Mouse (Mus musculus): ENCODE results near the gene Polr3c. TPM values are rescaled to one million over a fixed set of nuclear protein-coding genes. Genes with fewer than 3 reads are reported as not detected.
"Not testable (repeated sequence)": the region's sequence is repeated elsewhere in the genome, so short reads cannot be mapped to it uniquely, and the experiment has no call there.

Gene Polr3c
- polyA plus RNA-seq, 1 experiment from 2014 or later = 38.2 TPM

DNA sequence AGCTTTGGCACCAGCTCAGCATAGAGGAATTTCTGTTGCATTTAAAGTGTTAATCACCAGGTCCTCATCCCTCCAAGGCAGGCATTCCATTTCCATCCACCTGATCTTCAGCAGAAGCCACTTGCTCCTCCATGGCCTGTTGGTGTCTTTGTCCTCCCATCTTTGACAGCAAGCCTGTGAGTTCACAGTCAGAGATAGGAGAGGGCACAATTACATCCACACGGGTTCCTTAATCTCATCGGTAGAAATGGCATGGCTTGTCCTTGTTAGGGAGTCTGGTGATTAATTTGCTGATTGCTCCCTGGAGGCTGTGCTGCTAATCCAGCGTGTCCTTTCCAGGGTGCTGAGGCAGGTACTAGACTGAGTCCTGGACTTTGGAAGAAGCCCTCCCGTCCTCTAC is 53.9 kb downstream of the Polr3c start:
- H3K4me2 ChIP-seq = no peak overlapping the region
- H3K27me3 ChIP-seq = no peaks in the 10 kb centered on the region
- H3K9me3 ChIP-seq = no peaks in the 10 kb centered on the region
- WGBS = 65% methylated on average over 4 of the region's 4 CpGs
- no peak overlapping the region for H3K4me3 ChIP-seq
- no peak overlapping the region for H3K9ac ChIP-seq
- peaks cover 7% of the 10 kb centered on the region; the same call in 1 of the 2 replicates for H3K4me1 ChIP-seq
- no peaks in the 10 kb centered on the region for H3K36me3 ChIP-seq
- ATAC-seq (ENCODE audit: borderline replicate concordance, extremely low read depth, low FRiP score, low TSS enrichment) = no peak
- no peak overlapping the region for H3K27ac ChIP-seq

DNA sequence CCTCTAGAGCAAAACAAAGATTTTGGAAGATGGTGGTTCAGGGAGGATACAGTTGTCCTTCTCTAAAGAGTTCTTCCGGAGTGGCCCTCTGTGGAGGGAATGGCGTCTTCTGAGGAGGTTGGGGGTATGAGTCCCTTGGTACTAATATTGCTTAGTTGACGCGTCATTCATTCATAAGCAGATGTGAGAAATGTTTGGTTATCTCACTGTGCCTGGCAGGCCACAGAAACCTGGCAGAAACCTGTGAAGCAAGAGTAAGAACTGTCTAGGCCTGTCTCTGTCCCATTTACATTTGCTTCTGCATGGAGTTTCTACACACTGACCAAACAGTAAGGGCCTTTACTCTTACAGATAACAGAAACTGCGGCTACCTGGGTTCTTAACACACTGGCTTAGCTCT is 55.9 kb downstream of the Polr3c start:
- no peaks in the 10 kb centered on the region for H3K27me3 ChIP-seq
- no peak overlapping the region for H3K27ac ChIP-seq
- no peak for ATAC-seq (ENCODE audit: borderline replicate concordance, extremely low read depth, low FRiP score, low TSS enrichment)
- peaks cover 7% of the 10 kb centered on the region; the same call in 1 of the 2 replicates for H3K4me1 ChIP-seq
- H3K9ac ChIP-seq = no peak overlapping the region
- H3K4me3 ChIP-seq = no peak overlapping the region
- H3K36me3 ChIP-seq = no peaks in the 10 kb centered on the region
- 93% methylated on average over 5 of the region's 5 CpGs for WGBS
- no peaks in the 10 kb centered on the region for H3K9me3 ChIP-seq
- no peak overlapping the region for H3K4me2 ChIP-seq

DNA sequence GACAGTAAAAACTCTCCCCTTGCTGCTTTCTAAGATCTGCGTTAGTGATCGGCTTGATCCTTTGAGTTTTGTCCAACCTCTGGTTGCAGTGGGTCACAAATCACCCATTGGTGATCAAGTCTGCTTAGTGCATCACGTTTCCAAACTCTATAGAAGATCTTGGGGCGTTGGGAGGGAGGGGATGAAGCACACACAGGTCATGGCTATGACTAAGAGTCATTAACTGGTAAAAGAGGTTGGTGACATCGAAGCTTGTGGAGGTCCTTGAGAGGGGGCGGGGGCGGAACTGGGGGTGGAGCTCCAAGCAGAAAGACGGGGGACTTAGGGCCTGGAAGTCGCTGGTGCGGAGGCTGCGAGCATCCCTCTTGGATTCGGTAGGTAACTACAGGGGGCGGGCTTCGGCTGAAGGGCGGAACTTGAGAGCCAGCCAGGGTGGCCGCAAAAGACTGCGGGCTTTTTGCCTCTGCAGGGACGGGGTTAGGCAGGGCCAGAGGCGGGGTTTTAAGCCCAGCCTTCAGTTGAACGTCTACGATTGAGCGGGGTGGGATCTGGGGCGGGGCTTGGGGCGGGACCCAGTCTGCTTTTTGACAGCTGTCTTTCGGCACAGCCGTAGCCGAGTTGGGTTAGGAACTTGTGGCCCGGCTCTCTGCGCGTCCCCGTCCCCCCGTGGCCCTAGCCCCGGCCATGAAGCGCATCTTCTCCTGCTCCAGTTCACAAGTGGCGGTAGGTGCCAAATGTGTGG is 57.5 kb downstream of the Polr3c start, which contains the start of gene Ankrd35:
Gene Ankrd35 (plus strand): TSS at position 405 of the 742 bp plus-strand sequence.
- H3K9ac ChIP-seq = peak within 1 kb of the TSS; percentile 16; the same call in 1 of the 2 replicates
- WGBS = 4% methylated on average over 35 of the region's 35 CpGs
- H3K27me3 ChIP-seq = no peaks in the 10 kb centered on the region
- H3K36me3 ChIP-seq = no peaks in the 10 kb centered on the region
- H3K4me2 ChIP-seq = peak within 1 kb of the TSS; percentile 89
- no peak within 1 kb of the TSS for H3K27ac ChIP-seq
- H3K4me1 ChIP-seq = peaks cover 7% of the 10 kb centered on the region; the same call in 1 of the 2 replicates
- H3K4me3 ChIP-seq = peak within 1 kb of the TSS; percentile 43
- peak; percentile 97 for ATAC-seq (ENCODE audit: borderline replicate concordance, extremely low read depth, low FRiP score, low TSS enrichment)
- no peaks in the 10 kb centered on the region for H3K9me3 ChIP-seq

DNA sequence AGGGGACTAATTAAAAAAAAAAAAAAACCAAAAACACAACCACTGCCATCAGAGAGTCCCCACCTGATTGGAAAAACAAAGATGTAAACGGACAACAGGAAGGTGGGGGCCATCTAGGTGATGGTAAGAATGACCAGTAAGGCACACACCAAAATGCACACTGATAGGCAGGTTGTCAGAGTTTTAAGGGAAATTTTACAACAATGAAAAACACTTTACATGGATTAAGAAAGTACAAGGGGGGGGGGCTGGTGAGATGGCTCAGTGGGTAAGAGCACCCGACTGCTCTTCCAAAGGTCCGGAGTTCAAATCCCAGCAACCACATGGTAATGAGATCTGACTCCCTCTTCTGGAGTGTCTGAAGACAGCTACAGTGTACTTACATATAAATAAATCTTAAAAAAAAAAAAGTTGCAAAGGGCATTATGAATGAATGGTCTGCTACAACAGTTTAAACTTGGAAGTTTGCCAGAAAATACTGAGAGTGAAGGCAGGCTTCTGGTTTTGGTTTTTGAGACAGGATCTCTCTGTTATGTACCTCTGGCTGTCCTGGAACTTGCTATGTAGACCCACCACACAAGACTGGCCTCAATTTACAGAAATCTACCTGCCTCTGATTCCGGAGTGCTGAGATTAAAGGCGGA is 58.9 kb downstream of the Polr3c start:
- no peaks in the 10 kb centered on the region for H3K9me3 ChIP-seq
- peaks cover 15% of the 10 kb centered on the region for H3K4me1 ChIP-seq
- H3K36me3 ChIP-seq = no peaks in the 10 kb centered on the region
- no peak for ATAC-seq (ENCODE audit: borderline replicate concordance, extremely low read depth, low FRiP score, low TSS enrichment)
- H3K4me3 ChIP-seq = no peak overlapping the region
- no peak overlapping the region for H3K27ac ChIP-seq
- WGBS = 88% methylated on average over 5 of the region's 5 CpGs
- no peak overlapping the region for H3K9ac ChIP-seq
- no peaks in the 10 kb centered on the region for H3K27me3 ChIP-seq
- no peak overlapping the region for H3K4me2 ChIP-seq

DNA sequence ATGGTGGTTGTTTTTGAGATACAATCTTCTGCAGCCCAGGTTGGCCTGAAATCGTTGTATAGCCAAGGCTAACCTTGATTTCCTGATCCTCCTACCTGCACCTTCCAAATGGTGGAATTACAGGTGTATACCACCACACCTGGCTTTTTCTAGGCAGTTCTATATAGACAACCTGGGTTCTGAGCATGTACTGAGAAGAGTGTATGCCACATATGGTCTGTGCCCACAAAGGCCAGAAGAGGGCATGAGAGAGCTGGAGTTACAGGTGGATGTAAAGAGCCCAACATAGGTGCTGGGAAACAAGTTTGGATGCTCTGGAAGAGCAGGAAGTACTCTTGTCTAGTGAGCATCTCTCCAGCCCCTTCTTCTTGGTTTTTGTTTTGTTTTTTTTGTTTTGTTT is 60.1 kb downstream of the Polr3c start:
- H3K4me1 ChIP-seq = peaks cover 24% of the 10 kb centered on the region
- H3K36me3 ChIP-seq = no peaks in the 10 kb centered on the region
- ATAC-seq (ENCODE audit: borderline replicate concordance, extremely low read depth, low FRiP score, low TSS enrichment) = no peak
- H3K4me2 ChIP-seq = no peak overlapping the region
- 29% methylated on average over 1 of the region's 1 CpGs for WGBS
- no peak overlapping the region for H3K27ac ChIP-seq
- H3K4me3 ChIP-seq = no peak overlapping the region
- no peaks in the 10 kb centered on the region for H3K9me3 ChIP-seq
- H3K9ac ChIP-seq = no peak overlapping the region
- no peaks in the 10 kb centered on the region for H3K27me3 ChIP-seq

DNA sequence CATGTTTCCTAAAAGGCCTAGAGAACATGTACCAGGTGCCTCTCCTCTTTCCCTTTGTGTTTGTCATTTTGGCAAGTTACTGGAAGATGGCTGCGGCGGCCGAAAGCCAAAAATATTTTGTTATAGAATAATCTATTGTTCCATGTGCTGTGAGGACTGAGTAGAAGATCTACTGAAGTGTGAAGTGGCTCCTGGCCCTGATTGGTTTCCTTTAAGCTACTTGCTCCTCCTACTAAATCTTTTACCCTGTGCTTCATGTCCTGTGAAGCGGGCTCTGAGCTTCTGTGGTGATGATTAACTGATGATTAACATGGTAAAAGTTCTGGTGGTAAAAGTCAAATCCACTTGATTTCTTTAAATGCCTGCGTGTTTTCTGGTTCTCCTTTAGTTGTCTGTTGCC is 60.5 kb downstream of the Polr3c start:
- no peak for ATAC-seq (ENCODE audit: borderline replicate concordance, extremely low read depth, low FRiP score, low TSS enrichment)

DNA sequence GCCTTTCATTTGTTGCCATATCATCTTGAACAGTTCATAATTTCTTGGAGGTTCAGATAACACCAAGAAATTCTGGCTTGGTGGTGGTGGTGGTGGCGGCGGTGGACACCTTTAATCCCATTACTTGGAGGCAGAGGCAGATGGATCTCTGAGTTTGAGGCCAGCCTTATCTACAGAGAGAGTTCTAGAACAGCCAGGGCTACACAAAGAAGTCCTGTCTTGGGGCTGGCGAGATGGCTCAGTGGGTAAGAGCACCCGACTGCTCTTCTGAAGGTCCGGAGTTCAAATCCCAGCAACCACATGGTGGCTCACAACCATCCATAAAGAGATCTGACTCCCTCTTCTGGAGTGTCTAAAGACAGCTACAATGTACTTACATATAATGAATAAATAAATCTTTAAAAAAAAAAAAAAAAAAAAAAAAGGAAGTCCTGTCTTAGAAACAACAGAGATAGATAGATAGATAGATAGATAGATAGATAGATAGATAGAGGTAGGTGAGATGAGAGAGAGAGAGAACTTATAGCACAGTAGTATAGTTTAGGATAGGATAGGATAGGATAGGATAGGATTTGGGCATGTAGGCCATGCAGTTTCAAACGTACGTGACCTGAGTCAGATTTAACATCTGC is 61.6 kb downstream of the Polr3c start:
- WGBS = 86% methylated on average over 7 of the region's 7 CpGs
- not testable (repeated sequence) for H3K27ac ChIP-seq; H3K9ac ChIP-seq; H3K36me3 ChIP-seq; H3K4me3 ChIP-seq; ATAC-seq (ENCODE audit: borderline replicate concordance, extremely low read depth, low FRiP score, low TSS enrichment); H3K27me3 ChIP-seq; H3K9me3 ChIP-seq; H3K4me2 ChIP-seq
- peaks cover 24% of the 10 kb centered on the region for H3K4me1 ChIP-seq

More for the DNA sequence above, 60.5 kb downstream of the Polr3c start:
- Histone ChIP-seq H3K36me3 (no peaks in the 10 kb centered on the region), H3K9me3 (no peaks in the 10 kb centered on the region), H3K4me3 (no peak overlapping the region), H3K4me1 (peaks cover 24% of the 10 kb centered on the region), H3K27me3 (no peaks in the 10 kb centered on the region), H3K27ac (no peak overlapping the region), H3K9ac (no peak overlapping the region), H3K4me2 (no peak overlapping the region)
- 91% methylated on average over 5 of the region's 5 CpGs for WGBS

DNA sequence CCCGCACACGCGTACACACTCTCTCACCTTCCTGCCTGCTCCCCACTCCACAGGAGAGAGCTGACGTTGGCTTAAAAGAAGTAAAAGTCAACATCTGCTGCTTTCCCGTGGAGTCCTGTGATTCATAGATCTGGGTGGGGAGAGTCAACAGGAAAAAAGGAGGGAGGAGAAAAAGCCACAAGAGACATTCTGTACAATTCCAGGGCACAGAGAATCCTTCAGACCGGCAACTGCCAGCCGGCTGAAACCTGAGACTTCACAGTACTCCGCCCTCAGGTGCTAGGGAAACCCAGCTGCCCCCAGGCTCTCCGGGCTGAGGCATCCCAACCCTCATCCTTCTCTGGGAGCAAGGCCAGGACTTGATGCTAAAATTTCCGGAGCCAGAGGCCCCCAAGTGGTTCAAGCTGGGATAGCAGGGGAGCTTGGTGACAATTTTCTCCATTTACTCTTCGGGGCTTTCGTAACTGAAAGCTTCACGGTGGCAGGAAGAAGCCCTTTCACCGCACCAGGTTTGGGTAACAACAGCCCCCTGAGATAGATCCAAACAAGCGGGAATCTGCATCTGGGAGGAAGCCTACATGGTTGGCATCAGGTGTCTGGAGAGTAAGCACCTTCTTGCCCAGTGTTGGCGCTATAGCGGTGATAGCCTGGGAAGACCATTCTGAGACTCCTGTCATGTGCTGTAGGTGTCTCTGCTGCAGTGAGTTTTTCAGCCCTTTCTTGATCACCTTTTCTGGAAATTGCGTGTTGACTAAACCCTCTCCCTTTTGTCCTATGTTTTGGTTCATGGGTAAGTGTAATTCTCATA is 63.8 kb downstream of the Polr3c start:
- Histone ChIP-seq H3K4me3 (peak overlapping the region; percentile 20), H3K4me2 (peak overlapping the region; percentile 51), H3K36me3 (no peaks in the 10 kb centered on the region), H3K4me1 (peaks cover 17% of the 10 kb centered on the region), H3K27me3 (no peaks in the 10 kb centered on the region), H3K27ac (peak overlapping the region; percentile 70; the same call in 1 of the 2 replicates), H3K9ac (no peak overlapping the region), H3K9me3 (no peaks in the 10 kb centered on the region)
- ATAC-seq (ENCODE audit: borderline replicate concordance, extremely low read depth, low FRiP score, low TSS enrichment) = peak; percentile 86; the same call in 1 of the 2 replicates
- WGBS = 5% methylated on average over 15 of the region's 18 CpGs

DNA sequence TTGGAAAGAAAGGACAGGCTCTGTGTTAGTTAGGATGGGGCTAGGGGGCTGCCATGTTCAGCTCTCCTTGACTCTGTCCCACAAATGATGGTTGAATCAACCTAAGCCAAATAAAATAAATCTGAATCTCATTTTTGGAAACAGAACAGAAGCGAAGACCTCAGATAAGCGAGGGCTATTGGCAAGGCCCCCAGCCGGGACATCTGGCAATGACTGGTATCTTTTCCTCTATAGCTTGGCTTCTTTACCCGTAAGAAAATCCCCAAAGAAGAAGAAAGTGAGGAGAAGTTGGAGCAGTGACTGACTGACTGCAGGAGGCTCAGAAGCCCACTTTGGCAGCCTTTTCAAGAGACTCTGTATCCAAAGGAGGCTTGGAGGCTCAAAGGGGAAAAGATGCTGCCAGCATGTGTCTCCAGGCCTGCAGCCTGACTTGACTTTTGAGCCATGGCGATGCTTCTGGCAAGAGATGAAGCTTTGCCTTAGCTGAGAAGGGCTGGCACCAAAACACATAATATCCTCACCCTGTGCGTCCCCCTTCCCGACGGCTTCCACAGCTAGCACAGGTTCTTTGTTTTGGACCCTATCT is 64.6 kb downstream of the Polr3c start:
- H3K4me2 ChIP-seq = peak overlapping the region; percentile 51
- H3K9ac ChIP-seq = no peak overlapping the region
- H3K27me3 ChIP-seq = no peaks in the 10 kb centered on the region
- no peaks in the 10 kb centered on the region for H3K36me3 ChIP-seq
- WGBS = 33% methylated on average over 8 of the region's 8 CpGs
- ATAC-seq (ENCODE audit: borderline replicate concordance, extremely low read depth, low FRiP score, low TSS enrichment) = 0 out of 2 replicates have a peak, but pooled peaks have one; percentile 6
- H3K27ac ChIP-seq = peak overlapping the region; percentile 70
- H3K9me3 ChIP-seq = no peaks in the 10 kb centered on the region
- no peak overlapping the region; the same call in 1 of the 2 replicates for H3K4me3 ChIP-seq
- H3K4me1 ChIP-seq = peaks cover 17% of the 10 kb centered on the region

Data from lung, embryonic 15.5 days (tissue).